Mouse (Mus musculus) thymus, adult 2 months (tissue): ENCODE measurements around the gene Gjc1.

ENCODE experiments used
- CTCF ChIP-seq: fragments of 200-500 bp; IDR thresholded peaks from 2 replicates; pipeline ENCODE4 v1.5.1; 2012; ENCODE audit warnings: mild to moderate bottlenecking, control low read depth, low read length, moderate library complexity, borderline replicate concordance; ENCODE audit not compliant: control insufficient read depth, poor library complexity, insufficient read depth; ENCODE audit errors: extremely low read depth
- POLR2A ChIP-seq: fragments of 200-500 bp; IDR thresholded peaks from 2 replicates; pipeline ENCODE4 v1.6.1; 2012; ENCODE audit warnings: mild to moderate bottlenecking, low read length, control low read depth, moderate library complexity; ENCODE audit not compliant: control insufficient read depth, poor library complexity, insufficient read depth; ENCODE audit errors: extremely low read depth

GRCm38 (mm10) chr11:102832700-102833297, 13.3 kb upstream of the Gjc1 start:
- TF ChIP-seq CTCF (no peak), POLR2A (no peak)
